Mouse (Mus musculus) gastrocnemius, adult 2 months (tissue): ENCODE measurements around the gene Ssty2. TPM values are rescaled to one million over a fixed set of nuclear protein-coding genes. Genes with fewer than 3 reads are reported as not detected.
"Not testable (repeated sequence)": the region's sequence is repeated elsewhere in the genome, so short reads cannot be mapped to it uniquely, and the experiment has no call there.

Source experiments
- DNase-seq: peaks from one replicate; pipeline ENCODE4 v3.0.0; 2022
- H3K27ac ChIP-seq: fragments of 200-600 bp; 2 replicates; pipeline ENCODE4 v1.8.1; 2022; ENCODE audit warnings: mild to moderate bottlenecking
- H3K4me3 ChIP-seq: fragments of 200-600 bp; 2 replicates; pipeline ENCODE4 v1.8.1; 2022; ENCODE audit warnings: mild to moderate bottlenecking, moderate library complexity
- intact Hi-C: fragments of 180-260 bp; cut with DNase I; formaldehyde crosslinking; loops from one replicate; pipeline ENCODE4 v1.15.1; 2025
- long read RNA-seq, 2 experiments: library from polyadenylated mRNA; stranded (forward); transcript quantifications; one replicate each; pipeline ENCODE4 v2.0.0; 2021
- total RNA-seq, 2 experiments: library from RNA; stranded (reverse); gene quantifications; 2 replicates each; pipeline ENCODE4 v1.2.3; 2021

The Ssty2 gene
- not detected for total RNA-seq
- long read RNA-seq, experiment 1 = 0 reads
- long read RNA-seq, experiment 2 = 0 reads

DNA sequence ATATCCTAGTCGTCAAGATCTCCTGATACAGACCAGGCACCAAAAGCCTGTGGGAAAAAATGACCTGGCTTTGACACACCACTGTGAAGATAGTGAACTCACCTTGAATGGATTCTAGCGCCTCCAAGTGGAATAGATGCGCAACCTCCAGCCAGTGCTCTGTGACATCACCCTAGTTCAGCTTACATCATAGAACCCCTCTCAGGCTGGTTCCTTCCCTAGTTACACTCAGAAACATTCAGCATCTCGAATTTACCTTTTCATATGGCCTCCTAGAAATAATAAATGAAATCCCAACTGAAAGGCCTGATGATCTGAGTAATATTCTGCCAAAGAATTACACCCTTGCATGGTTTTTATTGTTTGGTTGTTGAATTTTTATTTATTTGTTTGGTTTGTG is at the start of gene Ssty2:
TSS of gene Ssty2 (minus strand) at position 101 of the 400 bp plus-strand sequence.
- H3K4me3 ChIP-seq, intact Hi-C loops, H3K27ac ChIP-seq, DNase-seq: not testable (repeated sequence)
